Mouse (Mus musculus): ENCODE data around the gene Fbxw5. TPM values are rescaled to one million over a fixed set of nuclear protein-coding genes. Genes with fewer than 3 reads are reported as not detected.

Fbxw5 gene
- polyA plus RNA-seq, 1 experiment from 2014 or later, result 57.5 TPM

- no peaks in the 10 kb centered on the region for H3K27me3 ChIP-seq (replicated peaks)
- 0 out of 2 replicates have a peak overlapping the region, but pooled peaks have one; percentile 20 for H3K27ac ChIP-seq
- H3K4me1 ChIP-seq (replicated peaks), result peaks cover 14% of the 10 kb centered on the region; the same call in 1 of the 2 replicates
- H3K4me3 ChIP-seq (replicated peaks), result no peak overlapping the region
- no peaks in the 10 kb centered on the region for H3K36me3 ChIP-seq
- WGBS, result 43% methylated on average over 11 of the region's 11 CpGs
- peak; percentile 79 for ATAC-seq
- no peak overlapping the region for H3K9ac ChIP-seq
- H3K4me2 ChIP-seq (replicated peaks), result no peak overlapping the region
- no peaks in the 10 kb centered on the region for H3K9me3 ChIP-seq
Measured at GRCm38 (mm10) chr2:25484901-25485647, 15.5 kb upstream of the Fbxw5 start.

- ATAC-seq, result 0 out of 2 replicates have a peak, but pooled peaks have one; percentile 16
- no peaks in the 10 kb centered on the region for H3K9me3 ChIP-seq
- WGBS, result 74% methylated on average over 6 of the region's 6 CpGs
Measured at GRCm38 (mm10) chr2:25487965-25488670, 12.4 kb upstream of the Fbxw5 start.

GRCm38 (mm10) chr2:25488671-25489068 is 11.9 kb upstream of the Fbxw5 start:
- no peaks in the 10 kb centered on the region for H3K27me3 ChIP-seq (replicated peaks)
- H3K4me2 ChIP-seq (replicated peaks), result no peak overlapping the region
- ATAC-seq, result no peak
- no peak overlapping the region for H3K9ac ChIP-seq
- H3K4me3 ChIP-seq (replicated peaks), result no peak overlapping the region
- H3K9me3 ChIP-seq, result no peaks in the 10 kb centered on the region
- peaks cover 14% of the 10 kb centered on the region; the same call in 1 of the 2 replicates for H3K4me1 ChIP-seq (replicated peaks)
- no peak overlapping the region for H3K27ac ChIP-seq
- no peaks in the 10 kb centered on the region for H3K36me3 ChIP-seq
- WGBS, result 80% methylated on average over 7 of the region's 7 CpGs

More at GRCm38 (mm10) chr2:25487965-25488670, 12.4 kb upstream of the Fbxw5 start:
- Histone ChIP-seq H3K27ac (no peak overlapping the region), H3K4me3 (replicated peaks) (no peak overlapping the region), H3K4me1 (replicated peaks) (peaks cover 14% of the 10 kb centered on the region; the same call in 1 of the 2 replicates), H3K4me2 (replicated peaks) (no peak overlapping the region), H3K27me3 (replicated peaks) (no peaks in the 10 kb centered on the region), H3K36me3 (no peaks in the 10 kb centered on the region), H3K9ac (no peak overlapping the region)

GRCm38 (mm10) chr2:25492988-25493387 is 7.6 kb upstream of the Fbxw5 start:
- H3K27me3 ChIP-seq (replicated peaks), result no peaks in the 10 kb centered on the region
- no peak for ATAC-seq
- H3K4me1 ChIP-seq (replicated peaks), result peaks cover 9% of the 10 kb centered on the region; the same call in 1 of the 2 replicates
- no peak overlapping the region for H3K27ac ChIP-seq
- no peaks in the 10 kb centered on the region for H3K36me3 ChIP-seq
- no peak overlapping the region for H3K4me2 ChIP-seq (replicated peaks)
- no peak overlapping the region for H3K9ac ChIP-seq
- WGBS, result 80% methylated on average over 5 of the region's 5 CpGs
- H3K4me3 ChIP-seq (replicated peaks), result no peak overlapping the region
- H3K9me3 ChIP-seq, result no peaks in the 10 kb centered on the region

DNA sequence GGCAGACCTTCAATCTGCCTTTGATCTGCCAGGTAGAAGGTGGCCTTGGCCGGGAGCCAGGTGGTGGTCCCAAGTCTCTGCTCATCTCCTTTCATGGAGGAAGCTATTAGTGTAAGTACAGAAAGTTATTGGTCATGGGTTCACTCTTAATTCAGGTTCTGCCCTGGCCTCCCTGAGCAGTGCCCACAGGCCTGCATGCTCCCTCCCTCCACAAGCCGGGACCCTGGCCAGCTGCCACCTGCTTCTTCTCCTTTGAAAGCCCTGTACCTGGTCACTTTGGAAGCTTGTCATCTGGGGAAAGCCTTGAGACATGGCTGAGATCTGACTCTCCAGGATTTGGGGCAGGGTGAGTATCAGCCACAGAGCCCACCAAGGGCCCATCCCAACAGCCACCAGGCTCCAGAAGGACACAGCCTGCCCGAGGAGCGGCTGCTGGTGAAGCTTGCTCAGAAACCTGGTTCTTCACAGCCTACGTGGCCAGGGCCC is 7.0 kb upstream of the Fbxw5 start, which contains the start of gene Lcn12:
Gene Lcn12 (minus strand): TSS at position 436 of the 486 bp plus-strand sequence.
- ATAC-seq, result no peak
- H3K4me2 ChIP-seq (replicated peaks), result no peak within 1 kb of the TSS
- no peaks in the 10 kb centered on the region for H3K36me3 ChIP-seq
- no peaks in the 10 kb centered on the region for H3K27me3 ChIP-seq (replicated peaks)
- H3K9ac ChIP-seq, result no peak within 1 kb of the TSS
- H3K27ac ChIP-seq, result no peak within 1 kb of the TSS
- 83% methylated on average over 5 of the region's 5 CpGs for WGBS
- H3K4me3 ChIP-seq (replicated peaks), result no peak within 1 kb of the TSS
- no peaks in the 10 kb centered on the region for H3K9me3 ChIP-seq
- H3K4me1 ChIP-seq (replicated peaks), result peaks cover 5% of the 10 kb centered on the region; the same call in 1 of the 2 replicates

- Histone ChIP-seq H3K27me3 (replicated peaks) (no peaks in the 10 kb centered on the region), H3K9me3 (no peaks in the 10 kb centered on the region), H3K9ac (no peak overlapping the region), H3K36me3 (no peaks in the 10 kb centered on the region), H3K4me2 (replicated peaks) (no peak overlapping the region), H3K27ac (no peak overlapping the region), H3K4me3 (replicated peaks) (no peak overlapping the region), H3K4me1 (replicated peaks) (peaks cover 13% of the 10 kb centered on the region)
- no peak for ATAC-seq
- 46% methylated on average over 4 of the region's 4 CpGs for WGBS
Measured at GRCm38 (mm10) chr2:25496462-25496861, 4.1 kb upstream of the Fbxw5 start.

DNA sequence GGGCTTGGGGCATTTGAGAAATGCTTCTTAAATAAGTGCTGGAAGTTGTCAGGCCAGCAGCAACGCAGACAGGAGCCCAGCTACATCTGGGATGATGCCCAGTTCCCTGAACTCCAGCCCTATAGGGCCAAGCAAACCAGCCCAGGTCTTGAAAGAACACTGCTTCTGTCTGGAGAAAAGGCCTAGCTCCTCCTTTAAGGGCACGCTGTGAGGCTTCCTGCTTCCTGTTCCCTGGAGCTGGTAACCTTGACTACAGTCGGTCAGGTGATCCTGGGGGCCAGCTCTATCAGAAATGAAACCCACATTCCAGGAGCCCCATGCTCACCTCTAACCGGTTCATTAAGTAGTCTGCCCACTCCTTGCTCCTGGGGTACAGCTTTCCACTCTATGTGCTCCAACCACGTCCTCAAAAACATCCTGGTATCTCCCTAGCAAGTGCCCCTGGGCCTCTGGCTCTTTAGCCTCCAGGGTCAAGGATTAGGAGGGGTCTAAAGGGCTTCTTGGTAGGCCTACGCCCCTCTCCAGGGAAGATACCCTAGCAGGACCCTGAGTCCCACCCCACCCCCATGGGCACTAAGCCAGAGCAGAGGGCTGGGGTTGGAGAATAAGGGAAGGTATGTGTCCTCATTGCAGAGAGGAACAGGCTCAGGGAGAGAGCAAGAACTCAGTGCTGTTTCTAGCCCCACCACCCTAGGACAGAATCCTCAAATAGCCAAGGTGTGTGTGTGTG is 2.5 kb upstream of the Fbxw5 start:
- Histone ChIP-seq H3K27me3 (replicated peaks) (no peaks in the 10 kb centered on the region), H3K36me3 (no peaks in the 10 kb centered on the region), H3K4me2 (replicated peaks) (0 out of 2 replicates have a peak overlapping the region, but pooled peaks have one; percentile 3), H3K9me3 (no peaks in the 10 kb centered on the region), H3K4me3 (replicated peaks) (no peak overlapping the region), H3K4me1 (replicated peaks) (peaks cover 26% of the 10 kb centered on the region), H3K27ac (peak overlapping the region; percentile 58), H3K9ac (no peak overlapping the region)
- WGBS, result 50% methylated on average over 6 of the region's 6 CpGs
- peak; percentile 14; the same call in 1 of the 2 replicates for ATAC-seq

- H3K27ac ChIP-seq, result peak overlapping the region; percentile 58; the same call in 1 of the 2 replicates
Measured at GRCm38 (mm10) chr2:25498622-25499478, 1.7 kb upstream of the Fbxw5 start.

DNA sequence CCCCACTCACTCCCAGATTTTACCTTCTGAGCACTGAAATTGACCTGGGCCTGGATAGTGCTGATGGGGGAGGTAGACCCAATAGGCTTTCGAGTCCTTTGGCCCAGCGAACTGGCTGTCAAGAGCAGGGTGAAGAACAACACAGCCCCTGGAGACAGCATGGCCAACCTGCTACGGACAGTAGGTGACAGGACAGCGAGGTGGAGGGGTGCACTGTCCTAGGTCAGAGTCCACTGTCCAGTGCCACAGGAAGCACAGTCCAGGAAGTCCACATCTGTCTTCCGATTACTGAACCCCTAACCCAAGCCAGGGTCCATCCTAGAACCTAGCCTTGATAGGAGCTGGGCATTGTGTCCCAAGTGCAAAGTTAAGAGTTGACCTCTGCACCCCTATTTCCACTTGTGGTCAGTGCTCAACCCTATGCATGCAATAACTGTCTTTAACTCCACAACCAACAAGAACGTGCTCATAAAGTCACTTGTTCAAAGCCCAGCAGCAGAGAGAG is 427 bp upstream of the Fbxw5 start:
- H3K27ac ChIP-seq, result 0 out of 2 replicates have a peak overlapping the region, but pooled peaks have one; percentile 44
- peak overlapping the region; percentile 71 for H3K4me2 ChIP-seq (replicated peaks)
- H3K27me3 ChIP-seq (replicated peaks), result no peaks in the 10 kb centered on the region
- H3K9ac ChIP-seq, result peak overlapping the region; percentile 45
- peak overlapping the region; percentile 68 for H3K4me3 ChIP-seq (replicated peaks)
- H3K36me3 ChIP-seq, result peaks cover 3% of the 10 kb centered on the region
- H3K9me3 ChIP-seq, result no peaks in the 10 kb centered on the region
- 68% methylated on average over 6 of the region's 6 CpGs for WGBS
- peaks cover 27% of the 10 kb centered on the region for H3K4me1 ChIP-seq (replicated peaks)
- ATAC-seq, result peak; percentile 12

More at GRCm38 (mm10) chr2:25498622-25499478, 1.7 kb upstream of the Fbxw5 start:
- WGBS, result 68% methylated on average over 15 of the region's 15 CpGs
- Histone ChIP-seq H3K9me3 (no peaks in the 10 kb centered on the region), H3K4me1 (replicated peaks) (peaks cover 27% of the 10 kb centered on the region), H3K4me2 (replicated peaks) (no peak overlapping the region), H3K36me3 (no peaks in the 10 kb centered on the region), H3K9ac (no peak overlapping the region), H3K4me3 (replicated peaks) (no peak overlapping the region), H3K27me3 (replicated peaks) (no peaks in the 10 kb centered on the region)
- no peak for ATAC-seq

GRCm38 (mm10) chr2:25501593-25502486 is 1.3 kb downstream of the Fbxw5 start, which contains the start of gene C8g:
TSS of gene C8g (minus strand) at chr2:25501719.
- WGBS, result 74% methylated on average over 20 of the region's 20 CpGs
- Histone ChIP-seq H3K9ac (peak within 1 kb of the TSS; percentile 87), H3K4me2 (replicated peaks) (peak within 1 kb of the TSS; percentile 84), H3K27me3 (replicated peaks) (no peaks in the 10 kb centered on the region), H3K27ac (peak within 1 kb of the TSS; percentile 33; the same call in 1 of the 2 replicates), H3K4me3 (replicated peaks) (peak within 1 kb of the TSS; percentile 68), H3K9me3 (no peaks in the 10 kb centered on the region), H3K36me3 (peaks cover 7% of the 10 kb centered on the region), H3K4me1 (replicated peaks) (peaks cover 27% of the 10 kb centered on the region)
- ATAC-seq, result no peak

Measured in intestine, embryonic 15.5 days (tissue).